Mouse (Mus musculus) ES-CJ7 (cell line): ENCODE measurements at regions not wholly inside any gene's neighbourhood (a gene's known extent, or its start where the extent isn't known, plus 50 kb on each side); places are given as distances from the start of the nearest gene placed in this dataset.
A peak's percentile ranks its signal among the peaks of the same experiment; 100 is the strongest.

Experiments used
- DNase-seq: peaks from one replicate; pipeline ENCODE4 v3.0.0; 2011; ENCODE audit warnings: low read depth, low spot score

DNA sequence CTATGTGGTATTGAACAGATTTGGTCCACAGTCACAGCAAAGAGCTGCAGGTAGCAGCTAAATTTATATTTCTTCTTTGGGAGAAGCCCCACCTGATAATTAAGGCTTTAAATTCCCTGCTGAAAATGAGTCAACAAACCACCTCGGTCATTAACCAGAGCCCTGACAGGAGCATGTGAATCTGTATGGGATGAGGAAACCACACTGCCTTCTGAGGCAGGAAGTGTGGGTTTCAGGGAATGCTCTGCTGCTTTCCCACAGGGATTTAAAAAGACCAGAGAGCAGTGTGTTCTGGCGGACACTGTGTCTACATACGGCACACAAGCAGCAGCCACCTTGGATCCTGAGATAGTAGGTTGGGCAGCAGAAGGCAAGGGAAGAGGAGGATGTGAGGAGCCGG, 204.0 kb upstream of the Gm21798 start:
- DNase-seq: no peak

GRCm38 (mm10) chr15:64618471-64618870, 199.0 kb upstream of the Gm21798 start:
- no peak for DNase-seq

GRCm38 (mm10) chr15:64621876-64622275, 195.6 kb upstream of the Gm21798 start:
- DNase-seq: no peak

DNA sequence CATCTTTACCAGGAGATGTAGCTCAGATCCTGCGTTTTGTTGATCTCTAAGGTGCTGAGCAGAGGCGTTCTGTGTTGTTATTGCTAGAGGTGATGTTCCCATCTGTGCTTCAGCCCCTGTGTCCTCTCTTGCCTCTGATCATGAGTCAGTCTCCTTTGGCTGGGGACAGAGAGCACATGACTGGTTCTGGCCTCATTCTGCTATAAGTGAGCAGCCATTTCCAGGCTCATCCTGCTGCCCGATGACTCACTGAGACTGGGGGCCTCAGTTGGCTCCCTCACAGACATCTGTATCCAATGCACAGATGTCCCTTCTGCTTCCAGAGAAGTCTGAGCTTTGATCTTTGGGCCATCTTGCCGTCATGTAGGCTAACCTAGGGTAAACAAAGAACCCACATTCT, 194.9 kb upstream of the Gm21798 start:
- DNase-seq: no peak

DNA sequence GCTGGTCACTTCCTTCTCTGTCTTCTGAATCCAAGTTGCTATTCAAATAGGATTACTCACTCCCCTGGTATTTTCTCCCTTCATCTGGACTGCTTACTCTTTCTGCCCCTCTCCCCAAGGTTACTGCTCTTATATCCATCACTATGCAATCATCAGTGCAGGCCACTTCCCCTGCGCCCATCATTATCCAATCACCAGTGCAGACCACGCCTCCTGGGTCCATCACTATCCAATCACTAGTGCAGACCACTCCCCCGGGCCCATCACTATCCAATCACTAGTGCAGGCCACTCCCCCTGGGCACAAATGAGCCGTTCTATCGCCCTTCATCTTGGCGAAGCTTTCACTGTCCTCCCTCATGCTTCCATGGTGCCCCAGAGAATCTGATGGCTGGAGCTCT, 191.1 kb upstream of the Gm21798 start:
- peak; percentile 26 for DNase-seq

DNA sequence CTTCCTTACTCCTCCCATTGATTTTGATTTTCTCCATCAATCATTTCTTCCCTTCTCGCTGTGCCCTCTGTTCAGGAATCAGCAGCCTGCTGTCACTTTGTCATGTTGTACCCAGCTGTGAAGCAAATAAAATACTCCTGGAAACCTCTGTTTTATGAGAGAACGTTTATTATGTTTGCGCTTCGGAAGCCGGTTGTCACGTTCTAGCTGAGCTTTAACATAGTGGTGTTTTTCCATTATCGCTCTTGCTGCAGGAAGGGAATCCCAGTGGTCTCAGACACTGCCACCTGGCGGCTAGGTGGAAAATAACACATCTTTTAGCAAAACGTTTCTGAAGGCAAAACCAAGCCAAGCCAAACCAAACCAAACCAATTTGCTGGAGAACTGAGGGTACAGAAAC, 190.2 kb upstream of the Gm21798 start:
- peak; percentile 70 for DNase-seq
